Mouse (Mus musculus): ENCODE results near the gene Mmaa.

- TF ChIP-seq GATA1 (IDR thresholded peaks at IDR 0.05; ENCODE audit: low read length) (no peak), TAL1 (IDR thresholded peaks at IDR 0.05; ENCODE audit: low read length) (no peak)
These were observed 66.8 kb downstream of the Mmaa start for GRCm38 (mm10) chr8:79227916-79228315.

Data from erythroblast, embryonic 14.5 days (primary cell).